Mouse (Mus musculus): ENCODE results near the gene Hoxa7.

GRCm38 (mm10) chr6:52265913-52266665 lies 44.4 kb upstream of the Hoxa7 start:
- TF ChIP-seq CTCF (IDR thresholded peaks at IDR 0.05 in 2 of 3, conservative IDR thresholded peaks at IDR 0.05 in 1 of 3; ENCODE audit: control insufficient read depth in 1 of 3, insufficient read depth in 1 of 3, low read depth in 2 of 3, low read length in 3 of 3, poor library complexity in 1 of 3, severe bottlenecking in 1 of 3) (no peak), POLR2AphosphoS5 (IDR thresholded peaks at IDR 0.05; ENCODE audit: borderline replicate concordance, low read depth, low read length) (no peak), RCOR1 (IDR thresholded peaks at IDR 0.05; ENCODE audit: low read depth, low read length) (no peak), GABPA (IDR thresholded peaks at IDR 0.05; ENCODE audit: low read depth, low read length) (no peak), USF2 (IDR thresholded peaks at IDR 0.05; ENCODE audit: borderline replicate concordance in 1 of 2, insufficient read depth in 1 of 2, low read depth in 1 of 2, low read length in 2 of 2) (no peak), POLR2A (IDR thresholded peaks at IDR 0.05; ENCODE audit: control insufficient read depth in 1 of 2, insufficient read depth in 1 of 2, low read depth in 1 of 2, low read length in 2 of 2, poor library complexity in 1 of 2) (no peak), ZMIZ1 (IDR thresholded peaks at IDR 0.05; ENCODE audit: low read depth, low read length) (no peak), ZNF384 (IDR thresholded peaks at IDR 0.05; ENCODE audit: low read depth, low read length) (no peak), E2F4 (IDR thresholded peaks at IDR 0.05; ENCODE audit: borderline replicate concordance, low read depth, low read length) (no peak)
